Mouse (Mus musculus) midbrain, embryonic 16.5 days (tissue): ENCODE results near the gene Col8a2. TPM values are rescaled to one million over a fixed set of nuclear protein-coding genes. Genes with fewer than 3 reads are reported as not detected.
A peak's percentile ranks its signal among the peaks of the same experiment; 100 is the strongest.

Source experiments
- ATAC-seq: fragments of 200-750 bp; cut with Nextera tagmentation; 2 replicates; pipeline ENCODE4 v1.8.0; 2017; ENCODE audit warnings: moderate TSS enrichment
- H3K27ac ChIP-seq: fragments of 300-500 bp; sonication (generic); 2 replicates; pipeline ENCODE4 v1.5.1; 2014; ENCODE audit warnings: mild to moderate bottlenecking, low read length, mixed read lengths
- H3K27me3 ChIP-seq: fragments of 300-500 bp; sonication (generic); 2 replicates; pipeline ENCODE4 v1.6.1; 2014; ENCODE audit warnings: low read depth, low read length, mixed read lengths; ENCODE audit not compliant: control insufficient read depth, insufficient read depth
- H3K36me3 ChIP-seq: fragments of 300-500 bp; sonication (generic); 2 replicates; pipeline ENCODE4 v1.6.1; 2014; ENCODE audit warnings: mild to moderate bottlenecking, low read length, moderate library complexity, mixed read lengths; ENCODE audit not compliant: control insufficient read depth, insufficient read depth
- H3K4me1 ChIP-seq: fragments of 300-500 bp; sonication (generic); 2 replicates; pipeline ENCODE4 v1.6.1; 2014; ENCODE audit warnings: mild to moderate bottlenecking, low read length, mixed read lengths; ENCODE audit not compliant: control insufficient read depth, insufficient read depth
- H3K4me2 ChIP-seq: fragments of 300-500 bp; sonication (generic); 2 replicates; pipeline ENCODE4 v1.6.1; 2014; ENCODE audit warnings: mild to moderate bottlenecking, low read length, mixed read lengths
- H3K4me3 ChIP-seq: fragments of 300-500 bp; sonication (generic); 2 replicates; pipeline ENCODE4 v1.5.1; 2014; ENCODE audit warnings: low read depth, mild to moderate bottlenecking, low read length, moderate library complexity, mixed read lengths
- H3K9ac ChIP-seq: fragments of 300-500 bp; sonication (generic); 2 replicates; pipeline ENCODE4 v1.6.1; 2014; ENCODE audit warnings: low read depth, low read length, mixed read lengths
- H3K9me3 ChIP-seq: fragments of 300-500 bp; sonication (generic); replicated peaks from 2 replicates; pipeline ENCODE4 v1.6.1; 2014; ENCODE audit warnings: mild to moderate bottlenecking, low read length, mixed read lengths; ENCODE audit not compliant: control insufficient read depth, poor library complexity, severe bottlenecking
- WGBS: fragments of 180-500 bp; shearing (Covaris S2); extraction: QIAGEN DNeasy Blood & Tissue Kit; methylation state at CpG from one replicate; pipeline ENCODE4 v1.1.7; 2014; 5-methylcytosine and 5-hydroxymethylcytosine counted together
- polyA plus RNA-seq: library from polyadenylated mRNA; unstranded; fragments of >200 nt; fragmentation: Nextera tagmentation; extraction: Ambion mirVana; gene quantifications from 2 replicates; pipeline ENCODE4 v1.2.1, GENCODE M21; 2015

Col8a2 gene
- polyA plus RNA-seq, 1 experiment from 2014 or later: 2.5 TPM

GRCm38 (mm10) chr4:126259063-126259462 is 27.5 kb upstream of the Col8a2 start:
- no peak for ATAC-seq

GRCm38 (mm10) chr4:126259523-126260160 is 27.0 kb upstream of the Col8a2 start:
- H3K9ac ChIP-seq: no peak overlapping the region
- H3K9me3 ChIP-seq: no peaks in the 10 kb centered on the region
- H3K4me1 ChIP-seq: peaks cover 25% of the 10 kb centered on the region
- ATAC-seq: no peak
- H3K4me2 ChIP-seq: no peak overlapping the region
- H3K36me3 ChIP-seq: no peaks in the 10 kb centered on the region
- H3K4me3 ChIP-seq: no peak overlapping the region
- no peaks in the 10 kb centered on the region for H3K27me3 ChIP-seq
- H3K27ac ChIP-seq: peak overlapping the region; percentile 44
- 2% methylated on average over 15 of the region's 15 CpGs for WGBS

More at GRCm38 (mm10) chr4:126259063-126259462, 27.5 kb upstream of the Col8a2 start:
- H3K9ac ChIP-seq: no peak overlapping the region
- H3K4me1 ChIP-seq: peaks cover 30% of the 10 kb centered on the region
- WGBS: 35% methylated on average over 3 of the region's 3 CpGs
- no peak overlapping the region; the same call in 1 of the 2 replicates for H3K27ac ChIP-seq
- no peak overlapping the region for H3K4me2 ChIP-seq
- no peaks in the 10 kb centered on the region for H3K27me3 ChIP-seq
- no peaks in the 10 kb centered on the region for H3K36me3 ChIP-seq
- no peaks in the 10 kb centered on the region for H3K9me3 ChIP-seq
- no peak overlapping the region for H3K4me3 ChIP-seq

- Histone ChIP-seq H3K9ac (no peak overlapping the region), H3K4me2 (no peak overlapping the region), H3K9me3 (no peaks in the 10 kb centered on the region), H3K27me3 (no peaks in the 10 kb centered on the region), H3K4me1 (peaks cover 24% of the 10 kb centered on the region), H3K36me3 (no peaks in the 10 kb centered on the region), H3K27ac (peak overlapping the region; percentile 47; the same call in 1 of the 2 replicates), H3K4me3 (no peak overlapping the region)
- WGBS: 9% methylated on average over 10 of the region's 10 CpGs
- ATAC-seq: no peak
Measured at GRCm38 (mm10) chr4:126260520-126261201, 25.9 kb upstream of the Col8a2 start.

- WGBS: 80% methylated on average over 6 of the region's 6 CpGs
- peaks cover 24% of the 10 kb centered on the region for H3K4me1 ChIP-seq
- no peak overlapping the region for H3K27ac ChIP-seq
- no peaks in the 10 kb centered on the region for H3K36me3 ChIP-seq
- H3K4me2 ChIP-seq: no peak overlapping the region
- ATAC-seq: no peak
- no peaks in the 10 kb centered on the region for H3K9me3 ChIP-seq
- H3K9ac ChIP-seq: no peak overlapping the region
- no peaks in the 10 kb centered on the region for H3K27me3 ChIP-seq
- H3K4me3 ChIP-seq: no peak overlapping the region
Measured at GRCm38 (mm10) chr4:126261266-126261665, 25.3 kb upstream of the Col8a2 start.

GRCm38 (mm10) chr4:126261675-126262074 is 24.9 kb upstream of the Col8a2 start:
- Histone ChIP-seq H3K4me3 (no peak overlapping the region), H3K36me3 (no peaks in the 10 kb centered on the region), H3K4me2 (no peak overlapping the region), H3K9me3 (no peaks in the 10 kb centered on the region), H3K27me3 (no peaks in the 10 kb centered on the region), H3K4me1 (peaks cover 28% of the 10 kb centered on the region), H3K9ac (no peak overlapping the region), H3K27ac (no peak overlapping the region)
- no peak for ATAC-seq
- WGBS: 44% methylated on average over 7 of the region's 7 CpGs

- H3K4me3 ChIP-seq: peak within 1 kb of the TSS; percentile 84
- H3K36me3 ChIP-seq: no peaks in the 10 kb centered on the region
- peak within 1 kb of the TSS; percentile 93 for H3K9ac ChIP-seq
- peak within 1 kb of the TSS; percentile 50 for H3K27ac ChIP-seq
- H3K9me3 ChIP-seq: no peaks in the 10 kb centered on the region
- peaks cover 26% of the 10 kb centered on the region for H3K4me1 ChIP-seq
- under 1% methylated on average over 46 of the region's 46 CpGs for WGBS
- peak within 1 kb of the TSS; percentile 76 for H3K4me2 ChIP-seq
- ATAC-seq: peak; percentile 96
- no peaks in the 10 kb centered on the region for H3K27me3 ChIP-seq
Measured at GRCm38 (mm10) chr4:126262119-126262807, 24.3 kb upstream of the Col8a2 start, which contains the start of gene Trappc3. Gene Trappc3 (plus strand): TSS chr4:126262325.

GRCm38 (mm10) chr4:126269292-126269691 is 17.3 kb upstream of the Col8a2 start:
- H3K4me1 ChIP-seq: peaks cover 5% of the 10 kb centered on the region; the same call in 1 of the 2 replicates
- no peak overlapping the region for H3K9ac ChIP-seq
- H3K4me3 ChIP-seq: no peak overlapping the region
- H3K27ac ChIP-seq: no peak overlapping the region
- ATAC-seq: no peak
- H3K27me3 ChIP-seq: no peaks in the 10 kb centered on the region
- no peak overlapping the region for H3K4me2 ChIP-seq
- WGBS: 85% methylated on average over 3 of the region's 3 CpGs
- H3K9me3 ChIP-seq: no peaks in the 10 kb centered on the region
- H3K36me3 ChIP-seq: peaks cover 8% of the 10 kb centered on the region

GRCm38 (mm10) chr4:126273753-126274152 is 12.8 kb upstream of the Col8a2 start:
- Histone ChIP-seq H3K4me3 (no peak overlapping the region), H3K4me1 (no peaks in the 10 kb centered on the region), H3K4me2 (no peak overlapping the region), H3K9me3 (no peaks in the 10 kb centered on the region), H3K27me3 (no peaks in the 10 kb centered on the region), H3K36me3 (peaks cover 11% of the 10 kb centered on the region), H3K27ac (no peak overlapping the region), H3K9ac (0 out of 2 replicates have a peak overlapping the region, but pooled peaks have one; percentile 1)
- 78% methylated on average over 13 of the region's 13 CpGs for WGBS
- no peak for ATAC-seq

- Histone ChIP-seq H3K9ac (no peak overlapping the region), H3K4me2 (no peak overlapping the region), H3K27me3 (no peaks in the 10 kb centered on the region), H3K4me1 (no peaks in the 10 kb centered on the region), H3K9me3 (no peaks in the 10 kb centered on the region), H3K36me3 (peaks cover 11% of the 10 kb centered on the region), H3K27ac (no peak overlapping the region), H3K4me3 (no peak overlapping the region)
- WGBS: 97% methylated on average over 4 of the region's 4 CpGs
- no peak for ATAC-seq
Measured at GRCm38 (mm10) chr4:126275081-126275480, 11.5 kb upstream of the Col8a2 start.
